Mouse (Mus musculus) left cerebral cortex, adult 11 months (tissue): Measurements from ENCODE around the gene Tctn1.

Source experiments
- DNase-seq: peaks from one replicate; pipeline ENCODE4 v3.0.0; 2022; ENCODE audit warnings: low spot score

Gene Tctn1

DNA sequence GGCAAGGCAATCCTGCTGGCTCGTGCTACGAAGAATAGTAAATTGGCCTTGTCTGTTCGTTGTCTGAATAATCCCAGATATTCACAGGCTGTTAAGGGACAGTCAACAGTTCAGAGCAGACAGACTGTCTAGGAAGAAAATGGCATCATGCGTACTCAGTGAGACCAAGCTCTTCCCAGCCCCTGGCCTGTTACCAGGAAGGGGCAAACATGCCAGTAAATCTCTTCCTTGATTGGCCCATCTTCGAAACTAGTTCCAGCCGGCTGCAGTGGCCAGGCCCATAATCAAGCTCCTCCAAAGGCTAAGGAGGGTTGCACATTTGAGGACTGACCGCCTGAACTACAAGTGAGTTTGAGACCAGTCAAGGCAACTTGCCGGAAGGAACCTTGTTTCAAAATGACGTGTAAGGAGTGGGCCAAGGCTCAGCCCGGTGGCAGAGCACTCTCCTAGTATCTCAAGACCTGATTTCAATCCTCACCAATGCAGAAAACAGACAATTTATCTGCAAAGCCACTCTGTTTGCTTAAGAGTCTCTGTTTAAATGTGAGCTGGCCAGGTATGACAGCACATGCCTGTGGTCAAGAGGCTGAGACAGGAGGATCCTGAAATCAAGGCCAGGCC lies 17.6 kb downstream of the Tctn1 start:
- no peak for DNase-seq

DNA sequence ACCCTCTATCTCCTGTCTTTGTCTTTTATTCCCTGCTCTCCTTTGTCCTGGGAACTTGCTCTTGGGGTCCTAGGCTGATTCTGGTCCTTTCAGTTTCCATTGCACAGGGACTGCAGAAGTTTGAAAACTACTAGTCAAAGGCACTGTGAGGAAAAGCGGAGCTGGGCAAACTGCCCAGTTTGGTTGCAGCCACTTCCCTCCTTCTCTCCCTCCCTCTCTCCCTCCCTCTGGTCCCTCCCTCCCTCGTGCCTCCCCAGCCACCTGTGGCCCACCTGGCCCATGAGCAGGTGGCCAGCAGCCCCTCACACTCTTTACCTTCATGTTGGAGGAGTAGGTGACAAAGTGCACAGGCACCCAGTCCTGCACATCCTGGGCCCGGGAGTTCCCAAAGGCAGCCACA lies 19.1 kb downstream of the Tctn1 start:
- no peak for DNase-seq

DNA sequence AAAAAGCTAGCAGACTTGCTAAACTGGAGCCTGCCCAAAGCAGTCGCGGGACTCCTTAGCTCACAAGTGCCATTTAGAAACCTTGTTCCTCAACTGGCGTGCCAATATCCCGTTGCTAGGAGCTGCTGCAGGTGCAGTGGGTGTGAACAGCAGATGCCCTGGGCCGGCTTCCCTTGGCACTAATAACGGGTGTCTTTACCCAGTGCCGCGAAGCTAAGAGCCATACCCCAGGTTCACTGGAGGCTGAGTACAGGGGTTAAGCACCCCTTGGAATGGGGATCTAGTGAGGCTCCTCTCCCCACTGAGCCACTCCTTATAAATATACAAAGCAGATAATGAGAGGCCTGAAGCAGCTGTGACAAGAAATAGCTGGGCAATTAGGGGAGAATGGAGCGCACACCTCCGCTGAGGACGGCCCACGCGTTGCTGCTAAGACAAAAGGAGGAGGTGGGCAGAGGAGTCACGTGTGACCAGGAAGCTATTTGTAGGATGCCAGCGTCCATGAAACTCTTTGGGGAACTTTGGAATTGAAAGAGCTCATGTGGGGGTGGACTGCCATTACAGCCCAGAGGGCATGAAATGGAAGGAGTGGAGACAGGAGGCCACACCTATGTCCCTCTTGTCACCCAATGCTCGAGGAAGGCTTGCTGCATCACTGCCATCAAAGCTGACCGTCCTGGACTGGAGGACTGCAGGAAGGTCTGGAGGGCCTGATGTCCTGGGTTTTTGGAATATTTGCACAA lies 20.3 kb downstream of the Tctn1 start:
- peak; percentile 58 for DNase-seq

DNA sequence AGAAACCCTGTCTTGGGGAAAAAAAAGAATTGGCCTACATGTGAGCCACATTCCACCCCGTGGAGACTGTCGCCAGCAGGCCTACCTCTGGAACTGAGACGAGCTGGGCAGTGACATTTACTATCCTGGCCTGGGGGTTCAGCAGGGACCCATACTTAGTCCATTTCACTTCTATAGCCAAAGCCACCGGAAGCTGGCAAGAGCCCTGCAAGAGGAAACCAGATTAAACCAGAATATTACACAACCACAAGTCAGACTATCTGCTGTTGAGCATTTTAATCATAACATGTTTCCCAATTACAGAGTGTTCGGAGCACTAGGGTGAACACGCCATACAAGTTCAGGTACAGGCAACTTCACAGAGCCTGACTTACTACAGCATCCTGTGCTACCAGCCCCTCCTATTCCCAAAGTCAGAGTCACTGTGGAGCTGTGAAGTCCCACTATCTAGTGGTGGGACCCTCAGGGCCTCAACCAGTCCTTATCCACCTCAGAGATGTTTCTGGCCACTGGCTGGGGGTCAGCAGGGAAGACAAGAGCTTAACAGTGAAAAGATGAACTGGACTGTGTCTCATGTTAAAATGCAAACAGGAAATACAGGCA lies 21.6 kb downstream of the Tctn1 start:
- no peak for DNase-seq

DNA sequence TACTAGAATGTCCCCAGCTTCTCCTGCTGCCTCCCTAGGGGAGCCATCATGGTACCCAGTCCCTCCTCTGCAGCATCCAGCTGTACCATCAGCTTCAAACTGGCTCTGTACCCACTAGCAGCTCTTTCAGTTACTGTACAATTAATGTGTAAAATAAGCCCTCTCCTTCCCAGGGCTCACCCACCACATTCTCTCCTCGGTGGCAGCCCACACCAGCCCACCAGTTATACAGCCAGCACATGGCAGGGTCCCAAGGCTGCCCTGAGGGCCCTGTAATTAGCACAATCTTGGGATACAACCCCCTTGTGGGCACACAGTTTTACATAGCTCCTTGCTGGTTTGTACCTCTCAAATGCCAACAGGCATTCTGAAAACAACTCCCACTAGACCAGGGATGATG lies 23.3 kb downstream of the Tctn1 start:
- DNase-seq, result no peak

DNA sequence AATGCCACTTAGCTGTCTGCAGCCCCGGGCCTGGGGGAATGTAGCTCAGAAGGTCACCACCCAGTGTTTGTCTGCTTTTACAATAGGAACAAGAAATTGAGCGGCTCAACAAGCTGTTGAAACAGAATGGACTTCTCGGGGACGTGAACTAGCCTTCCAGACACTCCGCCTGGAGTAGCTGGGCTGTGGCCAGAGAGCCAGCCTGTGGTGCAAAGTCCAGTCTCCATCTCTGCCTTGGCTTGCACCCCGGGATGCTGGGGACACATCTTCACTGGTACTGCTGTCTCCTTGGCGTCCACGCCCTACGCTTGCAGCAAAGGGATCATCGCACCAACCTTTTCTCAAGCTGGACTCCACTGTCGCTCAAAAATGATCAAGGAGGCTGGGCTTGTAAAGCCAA lies 23.7 kb downstream of the Tctn1 start:
- DNase-seq, result no peak

DNA sequence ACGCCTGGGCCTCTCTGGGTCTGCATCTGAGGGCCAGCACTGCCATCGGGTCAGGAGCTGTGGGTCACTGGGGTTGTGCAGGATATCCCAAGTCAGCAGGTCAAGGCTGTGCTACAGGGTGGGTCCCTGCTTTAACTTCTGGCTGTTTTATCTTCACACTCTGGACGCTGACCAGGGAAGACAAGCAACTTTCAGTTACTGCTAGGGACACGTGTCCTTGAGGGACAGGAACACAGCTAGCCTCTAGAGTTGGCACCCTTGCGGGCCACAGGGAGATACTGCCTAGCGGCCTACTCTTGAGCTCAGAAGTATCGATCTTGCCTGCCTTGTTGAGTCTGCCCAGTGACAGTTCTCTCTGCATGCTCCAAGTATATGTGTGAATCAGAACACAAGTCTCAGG lies 24.6 kb downstream of the Tctn1 start:
- DNase-seq, result no peak

DNA sequence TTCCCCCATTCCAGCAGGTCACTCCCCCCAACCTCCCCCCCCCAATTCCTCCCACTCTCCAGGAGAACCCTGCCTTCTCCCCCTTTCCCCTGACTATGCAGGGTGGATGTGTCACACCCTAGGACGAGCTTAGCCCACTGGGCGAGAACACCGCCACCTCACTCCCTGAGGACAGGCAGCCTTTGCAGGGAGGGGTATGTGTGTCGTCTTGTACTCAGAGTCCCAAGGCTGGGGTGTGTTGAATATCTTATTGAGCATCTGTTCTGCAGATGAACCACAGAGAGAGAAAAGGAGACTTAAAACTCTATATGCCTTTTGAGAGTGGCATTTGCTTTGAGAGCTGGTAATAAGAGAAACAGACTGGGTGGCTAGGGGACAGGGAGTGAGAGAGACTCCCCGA lies 27.1 kb downstream of the Tctn1 start:
- no peak for DNase-seq

DNA sequence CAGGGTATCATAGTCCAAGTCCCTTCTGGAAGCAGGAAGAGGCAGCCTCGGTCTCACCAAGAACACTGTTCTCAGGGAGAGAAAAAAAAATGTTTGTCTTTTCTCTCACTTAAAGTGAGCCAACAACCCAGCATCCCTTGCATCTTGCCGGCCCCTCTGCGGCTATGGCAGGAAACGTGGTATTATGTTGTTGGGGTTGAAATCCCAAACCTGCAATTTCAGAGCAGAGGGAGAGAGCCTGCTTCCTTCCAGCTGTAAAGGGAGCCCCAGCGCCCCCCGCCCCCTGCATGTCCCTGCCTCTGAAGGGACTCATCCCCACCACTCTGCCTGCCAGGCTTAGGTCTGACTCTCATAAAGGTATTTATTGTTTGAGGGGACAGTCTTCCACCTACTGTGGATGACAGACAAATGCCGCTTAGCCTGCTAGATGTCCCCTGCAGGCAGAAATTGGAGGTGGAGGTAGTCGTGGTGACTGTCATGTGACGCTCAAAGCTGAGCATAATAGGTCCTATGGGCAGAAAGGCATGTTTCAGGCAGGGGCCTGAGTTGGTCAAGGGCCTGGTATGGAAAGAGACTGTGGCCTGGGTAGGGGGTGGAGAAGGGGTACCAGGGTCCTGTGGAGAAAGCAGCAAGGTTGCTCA lies 28.9 kb downstream of the Tctn1 start:
- DNase-seq, result no peak

DNA sequence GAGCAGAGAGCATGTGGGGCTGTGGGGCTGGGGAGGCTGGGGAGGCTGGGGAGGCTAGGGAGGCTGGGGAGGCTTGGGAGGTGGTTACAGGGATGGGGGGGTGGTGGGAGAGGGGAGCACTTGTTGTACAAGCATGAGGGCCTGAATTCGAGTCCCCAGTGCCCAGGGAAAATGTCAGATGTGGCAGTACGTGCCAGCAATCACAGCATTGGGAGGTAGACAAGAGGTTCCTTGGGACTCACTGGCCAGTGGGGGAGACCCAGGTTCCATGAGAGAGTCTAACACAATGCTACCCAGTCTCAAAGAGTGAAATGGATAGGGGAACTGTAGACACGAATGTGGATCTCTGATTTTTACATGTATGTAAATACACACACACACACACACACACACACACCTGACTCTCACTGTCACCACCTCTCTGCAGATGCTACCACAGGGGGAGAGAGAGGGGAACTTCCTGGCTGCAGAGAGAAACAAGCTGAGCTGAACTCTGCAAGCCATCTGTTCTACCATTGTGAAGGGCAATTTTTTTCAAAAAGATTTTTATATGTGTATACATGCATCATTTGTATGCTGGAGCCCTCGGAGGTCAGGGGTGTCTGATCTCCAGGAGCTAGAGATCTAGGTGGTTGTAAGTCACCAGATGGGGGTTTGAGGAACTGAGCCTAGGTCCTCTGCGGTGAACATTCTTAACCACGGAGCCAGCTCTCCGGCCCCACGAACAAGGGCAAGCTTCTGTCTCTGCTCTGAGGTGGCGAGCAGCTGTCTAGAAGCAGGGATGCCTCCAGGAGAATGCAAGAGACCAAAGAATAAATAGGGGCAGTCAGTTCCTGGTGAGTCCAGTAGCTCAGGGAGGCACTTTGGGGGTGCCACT lies 29.7 kb downstream of the Tctn1 start:
- no peak for DNase-seq

DNA sequence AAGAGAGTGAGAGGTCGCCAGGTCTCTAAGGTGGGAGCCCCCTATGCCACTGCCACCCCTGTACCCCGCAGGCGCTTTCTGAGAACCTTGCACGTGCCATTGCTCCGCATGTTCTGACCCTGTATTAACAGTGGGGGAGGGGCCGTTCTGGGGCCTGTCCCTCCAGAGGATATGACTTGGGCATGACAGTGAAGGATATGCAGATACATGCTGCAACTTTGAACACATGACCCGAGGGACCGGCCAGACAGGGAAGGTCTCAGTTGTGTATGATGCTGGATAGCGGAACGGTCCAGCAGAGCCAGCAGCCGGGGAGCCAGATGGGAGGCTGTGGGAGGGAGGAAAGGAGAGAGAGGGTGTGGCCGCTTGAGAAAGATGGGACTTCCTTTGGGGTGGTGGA lies 30.6 kb downstream of the Tctn1 start:
- DNase-seq, result no peak

DNA sequence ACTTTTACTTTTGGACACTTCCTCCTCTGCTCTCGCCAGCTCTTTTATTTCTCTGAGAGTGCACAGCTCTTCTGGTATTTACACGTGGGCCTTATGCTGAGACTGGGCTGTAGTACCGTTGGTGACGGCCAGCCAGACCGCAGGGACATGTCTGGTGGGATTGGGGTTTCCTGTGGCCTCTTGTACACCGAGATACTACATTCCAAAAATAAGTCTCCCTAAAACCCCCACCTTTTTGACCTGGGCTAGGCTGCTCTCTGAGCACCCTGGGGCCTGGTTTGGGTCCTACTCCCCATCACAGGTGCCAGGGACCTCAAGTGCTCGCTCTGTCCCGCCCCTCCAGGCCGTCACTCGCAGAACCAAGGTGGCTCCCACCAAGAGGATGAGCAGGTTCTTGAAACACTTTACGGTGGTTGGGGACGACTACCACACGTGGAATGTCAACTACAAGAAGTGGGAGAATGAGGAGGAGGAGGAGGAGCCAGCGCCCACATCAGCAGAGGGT lies 31.1 kb downstream of the Tctn1 start:
- no peak for DNase-seq

DNA sequence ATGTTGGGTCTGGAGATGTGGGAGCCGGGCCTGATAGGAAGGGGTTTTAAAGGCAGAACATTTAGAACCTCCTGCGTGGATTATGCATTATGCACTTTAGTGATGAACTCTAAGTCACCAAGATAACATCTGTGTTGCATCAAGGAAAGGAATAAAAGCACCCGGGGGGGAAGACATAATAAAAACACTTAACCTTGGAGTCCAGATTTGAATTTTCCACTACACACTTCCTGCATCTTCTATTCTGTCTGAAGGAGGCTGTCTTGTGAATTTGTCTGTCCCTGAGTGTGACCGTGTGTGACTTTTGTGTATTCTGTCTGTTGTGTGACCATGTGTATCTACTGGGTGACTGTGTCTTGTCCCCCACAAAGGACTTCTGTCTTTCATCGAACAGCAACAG lies 32.3 kb downstream of the Tctn1 start:
- no peak for DNase-seq

DNA sequence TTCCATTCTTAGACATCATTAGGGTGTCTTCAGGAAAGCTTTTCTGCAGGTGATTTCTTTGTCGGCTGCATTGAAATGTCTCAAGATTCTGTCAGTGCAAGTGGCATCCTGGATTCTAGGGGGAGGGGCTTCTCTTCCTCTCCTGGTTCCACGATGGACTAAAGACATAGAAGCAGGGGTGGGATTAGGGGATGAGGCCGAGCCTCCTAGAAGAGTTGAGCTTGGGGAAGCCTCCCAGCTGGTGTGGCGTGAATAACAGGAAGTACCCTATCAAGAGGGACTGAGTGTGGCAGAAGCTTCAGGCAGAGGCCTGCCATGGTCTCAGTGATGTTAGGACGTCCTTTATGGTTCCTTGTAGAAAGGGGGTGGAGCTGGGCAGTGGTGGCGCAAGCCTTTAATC lies 32.8 kb downstream of the Tctn1 start:
- DNase-seq, result no peak

DNA sequence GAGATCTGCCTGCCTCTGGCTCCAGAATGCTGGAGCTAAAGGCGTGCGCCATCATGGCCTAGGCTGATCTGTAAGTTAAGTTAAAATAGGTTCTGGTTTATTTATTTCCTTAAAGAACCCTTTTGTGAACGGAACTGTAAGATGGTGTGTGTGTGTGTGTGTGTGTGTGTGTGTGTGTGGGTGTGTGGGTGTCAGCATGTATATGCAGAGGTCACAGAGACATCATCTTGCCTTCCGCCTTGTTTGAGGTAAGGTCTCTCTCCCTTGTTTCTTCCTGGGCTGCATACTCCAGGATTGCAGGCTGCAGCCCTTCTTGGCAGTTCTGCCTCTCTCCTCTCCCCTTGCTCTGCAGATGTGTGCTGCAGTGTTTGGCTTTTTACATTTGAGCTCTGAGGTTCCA lies 33.4 kb downstream of the Tctn1 start:
- no peak for DNase-seq

DNA sequence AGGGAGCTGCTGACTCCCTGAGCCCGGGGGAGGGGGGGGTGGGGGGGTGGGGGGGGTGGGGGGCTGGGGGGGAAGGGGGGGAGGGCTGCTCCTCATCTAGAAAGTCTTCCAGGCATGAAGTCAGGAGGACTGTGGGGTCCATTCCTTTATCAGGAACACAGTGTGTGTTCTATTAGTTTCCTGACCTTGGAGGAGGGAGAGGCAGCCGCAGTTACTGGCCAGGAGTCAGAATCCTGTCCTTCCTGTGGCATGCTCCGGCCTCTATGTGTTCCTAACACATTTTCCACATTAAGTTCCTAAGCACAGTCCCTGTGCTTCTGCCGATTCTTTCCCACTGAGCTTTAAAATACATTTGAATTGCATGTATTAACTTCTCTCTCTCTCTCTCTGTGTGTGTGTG lies 35.5 kb downstream of the Tctn1 start:
- DNase-seq, result no peak

DNA sequence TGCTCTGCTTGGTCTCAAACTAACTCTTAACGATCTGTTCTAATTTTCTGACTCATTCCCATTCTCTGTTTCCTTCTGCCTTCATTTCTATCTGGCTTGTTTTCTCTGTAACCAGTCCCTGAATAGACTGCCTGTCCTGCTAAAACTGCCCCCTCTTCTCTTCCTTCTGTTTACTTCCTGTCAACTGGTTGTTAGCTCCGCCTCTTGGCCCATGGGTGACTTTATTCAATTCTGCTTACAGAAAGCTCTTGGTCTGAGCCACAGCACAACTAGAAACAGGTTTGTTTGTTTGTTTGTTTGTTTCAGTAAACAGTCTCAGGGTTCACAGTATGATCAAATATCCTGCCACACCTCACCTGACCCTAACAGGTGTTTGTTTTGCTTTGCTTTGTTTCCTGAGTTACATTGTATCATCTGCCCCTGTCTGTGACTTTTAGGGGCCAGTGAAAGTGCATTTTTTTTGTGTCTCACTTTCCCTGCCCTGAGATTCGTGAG lies 35.9 kb downstream of the Tctn1 start:
- DNase-seq, result no peak

DNA sequence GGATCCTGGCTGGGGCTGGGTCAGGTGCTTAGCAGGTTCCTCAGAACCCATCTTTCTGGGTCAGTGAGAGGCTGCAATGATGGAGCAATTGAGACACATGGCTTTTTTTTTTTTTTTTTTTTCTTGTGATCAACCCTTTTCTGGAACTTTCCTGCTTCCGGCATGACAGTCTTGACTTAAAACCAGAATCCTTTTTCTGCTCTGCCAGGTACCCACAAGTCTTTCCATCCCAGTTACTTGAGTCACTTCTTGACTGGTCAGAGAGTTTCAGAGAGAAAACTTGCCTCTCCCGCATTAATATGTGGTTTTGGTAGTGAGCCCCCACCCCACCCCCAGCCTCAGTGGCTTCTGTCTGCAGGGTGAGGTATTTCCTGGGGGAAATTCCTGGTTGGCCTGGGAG lies 40.0 kb downstream of the Tctn1 start:
- no peak for DNase-seq

DNA sequence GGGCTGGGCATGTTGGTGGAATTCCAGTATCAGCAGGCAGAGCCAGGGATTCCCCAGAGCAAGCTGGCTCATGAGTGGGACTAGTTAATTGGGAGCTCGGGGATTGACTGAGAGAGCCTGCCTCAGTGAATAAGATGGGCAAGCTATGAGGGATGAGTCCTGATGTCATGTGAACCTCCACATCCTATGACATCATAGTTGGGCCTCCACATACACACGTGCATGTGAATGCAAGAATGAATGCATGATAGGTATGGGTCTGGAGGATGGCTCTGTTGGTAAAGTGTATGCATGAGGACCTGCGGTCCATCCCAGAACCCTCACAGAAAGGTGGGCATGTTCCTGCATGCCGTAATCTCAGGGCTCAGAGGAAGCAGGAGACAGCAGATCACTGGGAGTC lies 43.2 kb downstream of the Tctn1 start:
- DNase-seq, result no peak

DNA sequence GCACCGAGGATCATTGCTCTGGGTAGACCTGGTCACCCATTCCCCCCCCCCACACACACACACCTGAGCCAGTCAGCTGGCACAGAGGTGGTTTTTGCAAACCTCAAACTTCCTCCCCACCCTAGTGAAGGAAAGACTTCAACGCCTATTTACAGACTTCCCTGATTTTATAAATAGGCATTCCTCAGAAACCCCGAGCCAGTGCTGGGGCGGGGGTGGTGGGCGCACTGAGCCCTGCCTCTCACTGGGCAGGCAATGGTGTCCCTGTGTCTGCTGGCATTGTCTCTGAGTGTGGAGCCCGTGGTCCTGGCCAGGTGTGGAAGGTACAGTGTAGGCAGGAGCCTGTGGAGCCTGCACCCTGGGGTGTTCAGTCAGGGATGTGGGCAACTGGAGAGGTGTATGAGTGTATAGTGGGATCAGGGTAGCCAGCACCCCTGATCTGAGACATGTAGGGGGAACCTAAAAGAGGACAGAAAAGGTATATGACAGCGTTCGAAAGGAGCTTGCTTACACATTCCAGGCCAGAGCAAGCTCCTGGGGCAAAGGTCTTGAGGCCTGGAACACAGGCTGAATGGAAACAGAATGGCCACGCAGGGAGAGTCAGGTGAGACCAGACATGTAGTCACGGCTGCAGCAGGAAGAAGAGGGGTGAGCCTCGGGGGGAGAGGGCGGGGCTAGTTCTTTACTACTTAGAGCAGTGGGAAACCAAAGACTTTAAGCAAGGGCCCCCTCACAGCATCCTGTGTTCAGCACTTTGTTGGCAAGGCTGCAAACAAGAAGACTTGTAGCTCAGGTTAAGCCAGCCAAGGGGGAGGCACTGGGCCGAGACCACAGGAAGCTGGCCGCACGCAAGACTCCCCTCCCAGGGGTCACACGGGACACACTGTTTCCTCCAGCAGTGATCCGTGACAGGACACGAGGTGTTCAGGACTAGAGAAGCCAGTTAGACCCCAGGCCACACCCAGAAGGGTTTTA lies 44.3 kb downstream of the Tctn1 start:
- DNase-seq, result no peak

DNA sequence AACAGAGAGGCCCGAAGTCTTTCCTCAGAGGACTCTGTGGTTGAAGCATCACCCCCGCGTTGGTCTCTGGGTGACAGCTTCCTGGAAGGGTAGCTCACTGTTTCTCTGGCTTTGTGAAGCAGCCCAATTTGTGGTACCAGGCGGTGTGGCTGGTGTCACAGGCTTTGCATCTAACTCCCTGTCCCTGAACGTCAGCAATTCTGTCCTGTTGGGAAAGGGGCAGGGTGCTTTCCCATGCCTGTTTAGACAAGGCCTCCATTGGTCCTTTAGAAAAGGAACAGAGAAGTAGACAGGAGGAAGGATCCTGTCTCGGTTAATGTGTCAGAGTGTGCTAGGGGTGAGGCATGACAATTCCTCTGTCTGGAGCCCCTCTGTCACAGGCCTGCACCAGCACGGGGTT lies 45.3 kb downstream of the Tctn1 start:
- DNase-seq, result no peak
